Mouse (Mus musculus) spleen, embryonic (tissue): ENCODE measurements around the gene Csmd2.
"Not testable (repeated sequence)": the region's sequence is repeated elsewhere in the genome, so short reads cannot be mapped to it uniquely, and the experiment has no call there.

Source experiments
- CTCF ChIA-PET: fragments of 350-600 bp; sonication (Branson Sonifier 250); formaldehyde crosslinking; loops from one replicate; lab custom pipeline; 2022; lab: Charles Lee

Gene Csmd2

DNA sequence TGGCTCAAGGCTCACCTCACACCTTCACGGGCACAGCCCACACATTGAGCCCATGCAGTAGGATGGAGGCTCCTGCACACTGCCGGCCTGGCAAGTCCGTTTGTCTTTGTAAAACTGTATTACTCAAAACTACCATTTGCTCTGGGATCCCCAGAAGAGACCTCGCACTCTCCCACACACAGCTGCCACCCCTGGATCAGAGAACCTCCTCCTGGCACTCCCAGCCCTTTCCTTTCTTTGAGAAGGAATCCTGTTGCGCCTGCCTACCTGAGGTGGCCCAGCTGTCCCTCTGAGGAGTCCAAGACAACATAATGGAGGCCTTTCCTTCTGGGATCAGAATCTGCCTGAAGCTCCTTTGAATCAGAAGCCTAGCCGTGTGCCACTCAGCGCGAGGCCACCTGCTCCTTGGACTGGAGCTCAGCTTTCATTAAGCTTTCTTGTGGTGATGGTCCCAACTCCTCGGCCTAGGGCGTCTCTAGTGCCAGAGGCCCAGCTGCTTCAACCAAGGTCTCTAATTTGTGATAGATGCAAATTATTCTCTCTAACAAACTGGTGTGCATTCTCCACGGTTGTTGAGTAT lies 502.0 kb downstream of the Csmd2 start:
- CTCF ChIA-PET: interaction anchor here (0.5 kb wide), 1 partner anchor 1207 kb away, joined by 6 read pairs; no protein-coding TSS in a partner anchor

- CTCF ChIA-PET: no interaction called here
These were observed 504.4 kb downstream of the Csmd2 start for GRCm38 (mm10) chr4:128492055-128492454.

DNA sequence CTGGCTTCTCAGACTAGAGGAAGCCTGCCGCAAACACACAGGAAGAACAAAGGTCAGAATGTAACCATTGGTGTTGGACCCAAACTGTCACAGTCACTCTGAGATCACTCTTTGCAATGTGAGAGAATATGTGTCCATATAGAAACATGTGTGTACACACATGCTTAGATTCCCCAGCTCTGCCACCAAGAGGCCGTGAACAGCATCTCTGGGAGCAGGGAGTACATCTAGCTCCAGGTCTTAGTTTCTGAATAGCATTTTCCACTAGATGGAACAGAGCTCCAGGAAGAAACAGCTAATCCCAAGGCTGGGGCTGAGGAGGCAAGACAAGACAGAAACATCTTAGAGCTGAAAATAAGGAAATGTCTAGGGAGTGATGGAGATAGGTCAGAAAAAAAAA lies 512.3 kb downstream of the Csmd2 start:
- CTCF ChIA-PET: no interaction called here

GRCm38 (mm10) chr4:128506878-128507277 lies 519.2 kb downstream of the Csmd2 start:
- CTCF ChIA-PET: no interaction called here

DNA sequence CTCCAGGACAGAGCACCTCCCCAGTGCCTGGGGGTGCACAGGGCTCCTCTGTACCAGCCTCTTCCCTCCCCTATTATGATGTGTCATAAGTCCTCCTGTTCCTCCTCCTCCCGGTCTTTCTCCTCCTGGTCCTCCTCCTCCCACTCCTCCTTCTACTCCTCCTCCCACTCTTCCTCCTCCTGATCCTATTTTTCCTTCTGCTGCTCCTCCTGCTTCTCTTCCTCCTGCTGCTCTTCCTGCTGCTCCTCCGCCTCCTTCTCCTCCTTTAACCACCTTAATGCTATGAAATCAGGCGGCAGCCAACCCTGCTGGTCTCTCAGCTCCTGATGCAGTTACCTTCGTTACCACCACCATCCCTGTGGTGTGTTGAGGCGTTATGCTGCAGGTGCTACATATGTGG lies 522.2 kb downstream of the Csmd2 start:
- CTCF ChIA-PET: no interaction called here

DNA sequence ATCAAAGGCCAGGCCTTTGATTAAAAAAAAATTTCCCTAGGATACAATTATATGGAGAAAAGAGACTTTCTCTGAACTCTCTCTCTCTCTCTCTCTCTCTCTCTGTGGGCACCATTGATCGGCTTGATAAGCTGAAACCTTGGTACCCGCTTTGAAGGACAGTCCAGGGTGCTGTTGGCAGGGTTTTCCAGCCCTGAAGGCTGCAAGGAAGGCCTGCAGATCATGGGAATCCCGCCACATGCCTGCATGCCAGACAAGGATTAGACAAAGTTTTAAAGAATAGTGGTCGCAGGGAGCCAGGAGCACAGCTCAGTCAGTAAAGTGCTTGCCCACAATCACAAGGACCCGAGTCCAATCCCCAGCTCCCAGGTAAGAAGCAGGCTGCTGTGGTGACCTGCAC lies 526.8 kb downstream of the Csmd2 start:
- CTCF ChIA-PET: no interaction called here

GRCm38 (mm10) chr4:128521276-128521675 lies 533.6 kb downstream of the Csmd2 start:
- CTCF ChIA-PET: no interaction called here

- CTCF ChIA-PET: interaction anchor here (0.6 kb wide), 1 partner anchor 40 kb away, joined by 4 read pairs; no protein-coding TSS in a partner anchor
These were observed 555.7 kb downstream of the Csmd2 start for GRCm38 (mm10) chr4:128543378-128543777.

GRCm38 (mm10) chr4:128543956-128544486 lies 556.4 kb downstream of the Csmd2 start:
- CTCF ChIA-PET: not testable (repeated sequence)

GRCm38 (mm10) chr4:128550756-128551155 lies 563.1 kb downstream of the Csmd2 start:
- CTCF ChIA-PET: no interaction called here

DNA sequence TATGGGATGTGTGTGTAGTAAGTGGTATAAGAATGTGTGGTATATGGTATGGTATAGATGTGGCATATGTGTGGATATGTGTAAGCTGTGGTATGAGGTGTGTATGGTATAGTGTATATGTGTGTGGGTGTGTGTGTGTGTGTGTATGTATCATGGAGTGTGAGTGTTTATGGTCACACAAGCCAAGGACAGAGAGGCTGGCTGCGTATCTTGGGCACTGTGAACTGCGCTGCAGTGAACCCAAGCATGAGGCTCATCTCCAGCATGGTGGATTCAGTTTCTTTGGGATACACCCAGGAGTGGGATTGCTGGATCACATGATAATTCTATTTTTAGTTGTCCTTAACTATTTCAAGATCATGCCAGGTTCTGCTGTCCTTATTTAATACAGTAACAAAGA lies 566.5 kb downstream of the Csmd2 start:
- CTCF ChIA-PET: no interaction called here

DNA sequence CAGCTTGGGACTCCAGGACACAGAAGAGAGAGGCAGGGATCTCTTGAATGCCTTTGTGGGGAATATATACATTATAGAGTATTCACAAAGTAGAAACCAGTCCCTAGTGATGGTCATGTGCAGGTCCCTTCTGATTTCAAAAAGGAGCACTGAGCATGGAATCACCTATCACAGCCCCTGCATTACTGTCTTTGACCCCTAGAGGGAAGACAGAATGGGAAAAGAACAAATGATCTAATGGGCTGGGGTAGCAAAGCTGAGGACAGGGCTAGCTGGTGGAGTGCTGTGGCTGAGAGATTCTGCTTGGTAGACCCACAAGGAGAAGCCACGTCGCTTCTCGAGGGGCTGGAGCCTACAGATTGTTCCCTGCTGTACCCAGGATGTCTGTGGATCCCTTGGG lies 572.7 kb downstream of the Csmd2 start:
- CTCF ChIA-PET: no interaction called here

DNA sequence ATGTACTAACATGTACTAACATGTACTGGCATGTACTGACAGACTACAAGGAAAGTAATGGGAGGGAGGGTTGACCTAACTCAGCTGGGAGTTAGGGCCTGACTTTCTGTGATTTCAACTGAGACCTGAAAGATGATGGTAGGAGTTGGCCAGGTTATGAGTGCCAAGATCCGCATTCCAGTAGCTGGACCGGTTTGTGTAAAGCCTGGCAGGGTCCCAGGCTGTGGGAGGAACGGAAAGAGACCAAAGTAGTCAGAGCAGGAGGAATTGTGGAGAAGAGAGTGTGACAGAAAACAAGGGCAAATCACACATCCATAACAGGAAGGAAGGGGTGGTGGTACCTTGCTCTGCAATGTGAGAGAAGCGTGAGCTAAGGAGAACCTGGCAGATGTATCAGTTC lies 588.2 kb downstream of the Csmd2 start:
- CTCF ChIA-PET: no interaction called here

- CTCF ChIA-PET: no interaction called here
These were observed 591.5 kb downstream of the Csmd2 start for GRCm38 (mm10) chr4:128579182-128579581.

DNA sequence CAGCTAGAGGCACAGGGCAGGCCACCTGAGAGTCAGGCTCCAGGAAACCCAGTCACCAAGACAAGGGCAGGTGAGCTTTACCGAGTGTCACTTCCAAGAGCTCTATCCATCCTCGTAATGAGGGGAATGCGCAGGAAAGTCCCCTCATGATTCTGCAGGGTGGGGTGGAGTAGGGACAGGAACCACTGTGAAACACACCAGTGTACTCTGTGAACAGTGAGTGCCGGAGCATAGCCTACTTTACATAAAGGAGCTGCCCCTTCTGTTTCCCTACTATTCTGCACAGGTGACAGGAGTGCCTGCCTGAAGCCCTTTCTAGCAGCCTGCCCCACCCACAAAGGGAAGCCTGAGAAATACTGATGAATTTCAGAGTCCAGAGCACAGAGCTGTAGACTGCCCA lies 605.6 kb downstream of the Csmd2 start:
- CTCF ChIA-PET: no interaction called here

- CTCF ChIA-PET: interaction anchor here (0.6 kb wide), 1 partner anchor 16 kb away, joined by 3 read pairs; the partner anchor contains the start of gene Zscan20
These were observed 606.4 kb downstream of the Csmd2 start for GRCm38 (mm10) chr4:128594062-128594461.

- CTCF ChIA-PET: interaction anchor here (0.6 kb wide), 1 partner anchor 9 kb away, joined by 3 read pairs; no protein-coding TSS in a partner anchor
These were observed 610.3 kb downstream of the Csmd2 start for GRCm38 (mm10) chr4:128597801-128598560.

GRCm38 (mm10) chr4:128606586-128606985 lies 618.9 kb downstream of the Csmd2 start:
- CTCF ChIA-PET: interaction anchor here (0.5 to 0.7 kb wide), 2 partner anchors 9 to 98 kb away, joined by 3 to 17 read pairs; no protein-coding TSS in a partner anchor

GRCm38 (mm10) chr4:128607661-128608060 lies 620.0 kb downstream of the Csmd2 start:
- CTCF ChIA-PET: no interaction called here

DNA sequence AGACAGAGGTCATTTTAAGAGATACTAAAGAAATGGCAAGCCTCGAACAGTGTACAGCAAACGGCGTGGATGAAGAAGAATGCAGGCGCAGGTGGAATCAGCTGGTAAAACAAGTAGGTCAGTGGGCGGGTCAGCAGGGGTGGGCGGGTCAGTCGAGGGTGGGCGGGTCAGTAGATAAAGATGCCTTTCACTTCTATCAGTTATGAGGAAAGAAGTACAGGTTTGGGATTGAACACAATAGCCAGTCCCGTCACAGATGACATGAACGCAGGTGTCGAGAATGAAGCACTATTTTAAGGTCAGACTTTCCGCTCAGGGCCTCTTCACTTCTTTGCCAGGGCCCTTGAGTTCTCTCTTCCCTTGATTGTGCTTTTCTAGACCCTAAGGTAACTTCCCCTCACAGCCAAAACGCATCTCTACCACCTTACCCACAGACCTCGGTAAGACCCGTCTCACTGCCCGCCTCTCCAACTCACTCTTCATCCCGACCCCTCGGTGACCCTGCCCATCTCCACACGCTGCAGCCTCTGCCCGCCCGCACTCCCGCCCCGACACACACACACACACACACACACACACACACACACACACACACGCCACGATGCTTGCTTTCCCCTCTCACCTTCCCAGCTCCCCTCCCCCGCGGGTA lies 621.7 kb downstream of the Csmd2 start:
- CTCF ChIA-PET: interaction anchor here (0.7 kb wide), 1 partner anchor 15 kb away, joined by 3 read pairs; no protein-coding TSS in a partner anchor

DNA sequence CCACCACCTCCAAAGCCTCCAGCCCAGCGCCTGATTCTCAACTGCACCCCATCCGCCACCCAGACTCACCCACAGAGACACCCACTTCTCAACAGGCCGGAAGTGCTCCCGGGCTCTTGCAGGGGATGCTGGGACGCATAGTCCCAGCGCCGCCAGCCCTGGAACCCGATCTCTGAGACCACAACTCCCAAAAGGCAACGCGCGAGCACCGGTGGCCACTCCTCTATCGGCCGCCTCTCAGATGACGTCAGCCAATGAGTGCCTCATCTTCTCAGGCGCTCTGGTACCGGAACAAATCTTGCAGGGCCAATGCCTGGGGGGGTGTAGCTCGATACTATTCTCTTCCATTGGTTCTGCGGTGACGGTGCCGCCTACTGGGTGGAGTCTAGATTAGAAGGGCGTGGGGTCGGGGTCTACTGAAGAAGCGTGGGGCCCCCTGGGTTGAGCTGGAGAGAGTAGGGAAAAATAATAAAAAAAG lies 622.3 kb downstream of the Csmd2 start, which contains the start of gene Zscan20:
Zscan20 (minus strand) TSS at position 174 of the 478 bp plus-strand sequence.
- CTCF ChIA-PET: interaction anchor here (0.7 kb wide), 1 partner anchor 16 kb away, joined by 3 read pairs; no protein-coding TSS in a partner anchor

DNA sequence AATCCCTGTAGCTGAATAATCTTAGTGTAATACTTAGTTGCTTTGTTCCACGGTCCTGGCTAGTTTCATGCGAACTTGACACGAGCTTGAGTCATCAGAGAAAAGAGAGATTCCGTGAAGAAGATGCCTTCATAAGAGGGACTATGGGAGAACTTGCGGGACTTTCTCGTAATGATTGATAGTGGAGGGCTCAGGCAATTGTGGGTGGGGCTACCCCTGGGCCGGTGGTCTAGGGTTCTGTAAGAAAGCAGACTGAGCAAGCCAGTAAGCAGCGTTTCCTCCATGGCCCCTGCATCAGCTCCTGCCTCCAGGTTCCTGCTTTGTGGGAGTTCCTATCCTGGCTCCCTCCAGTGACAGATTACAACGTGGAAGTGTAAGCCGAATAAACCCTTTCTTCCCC lies 623.0 kb downstream of the Csmd2 start:
- CTCF ChIA-PET: no interaction called here
